Mouse (Mus musculus) limb, embryonic 11.5 days (tissue): ENCODE measurements around the gene Ints7. TPM values are rescaled to one million over a fixed set of nuclear protein-coding genes. Genes with fewer than 3 reads are reported as not detected.

Experiments used
- ATAC-seq: fragments of 200-750 bp; cut with Nextera tagmentation; 2 replicates; pipeline ENCODE4 v1.8.0; 2017; ENCODE audit warnings: low read depth; ENCODE audit not compliant: insufficient number of reproducible peaks, low FRiP score, low TSS enrichment
- DNase-seq: peaks from one replicate; pipeline ENCODE4 v3.0.0-alpha.2; 2015; ENCODE audit warnings: low spot score
- H3K27ac ChIP-seq: fragments of 300-500 bp; sonication (generic); replicated peaks from 2 replicates; pipeline ENCODE4 v1.5.1; 2014; ENCODE audit warnings: low read depth, mild to moderate bottlenecking, low read length
- H3K27me3 ChIP-seq: fragments of 300-500 bp; sonication (generic); 2 replicates; pipeline ENCODE4 v1.6.1; 2014; ENCODE audit warnings: mild to moderate bottlenecking, low read length, mixed read lengths; ENCODE audit not compliant: control insufficient read depth, insufficient read depth
- H3K36me3 ChIP-seq: fragments of 300-500 bp; sonication (generic); 2 replicates; pipeline ENCODE4 v1.6.1; 2014; ENCODE audit warnings: mild to moderate bottlenecking, low read length, moderate library complexity, mixed read lengths; ENCODE audit not compliant: control insufficient read depth, insufficient read depth
- H3K4me1 ChIP-seq: fragments of 300-500 bp; sonication (generic); 2 replicates; pipeline ENCODE4 v1.6.1; 2014; ENCODE audit warnings: low read length, mixed read lengths; ENCODE audit not compliant: control insufficient read depth, insufficient read depth
- H3K4me2 ChIP-seq: fragments of 300-500 bp; sonication (generic); 2 replicates; pipeline ENCODE4 v1.6.1; 2014; ENCODE audit warnings: low read depth, mild to moderate bottlenecking, moderate library complexity; ENCODE audit not compliant: severe bottlenecking
- H3K4me3 ChIP-seq: fragments of 300-500 bp; sonication (generic); 2 replicates; pipeline ENCODE4 v1.5.1; 2014; ENCODE audit warnings: low read depth, low read length
- H3K9ac ChIP-seq: fragments of 300-500 bp; sonication (generic); 2 replicates; pipeline ENCODE4 v1.6.1; 2014; ENCODE audit warnings: mild to moderate bottlenecking, low read length
- H3K9me3 ChIP-seq: fragments of 300-500 bp; sonication (generic); 2 replicates; pipeline ENCODE4 v1.6.1; 2016; ENCODE audit warnings: low read length; ENCODE audit not compliant: control insufficient read depth
- WGBS: fragments of 180-500 bp; shearing (Covaris S2); extraction: QIAGEN DNeasy Blood & Tissue Kit; methylation state at CpG from one replicate; pipeline ENCODE4 v1.1.7; 2014; 5-methylcytosine and 5-hydroxymethylcytosine counted together
- polyA plus RNA-seq: library from polyadenylated mRNA; unstranded; fragments of >200 nt; fragmentation: Nextera tagmentation; extraction: Ambion mirVana; gene quantifications from 2 replicates; pipeline ENCODE4 v1.2.1, GENCODE M21; 2014

The Ints7 gene
- 63.0 and 76.0 TPM in 2 replicates for polyA plus RNA-seq

- DNase-seq = peak; percentile 99
- H3K9me3 ChIP-seq = no peaks in the 10 kb centered on the region; the same call in 1 of the 2 replicates
- H3K27me3 ChIP-seq = no peaks in the 10 kb centered on the region
- peaks cover 3% of the 10 kb centered on the region; the same call in 1 of the 2 replicates for H3K36me3 ChIP-seq
- peak within 1 kb of the TSS; percentile 89 for H3K4me3 ChIP-seq
- H3K27ac ChIP-seq = peak within 1 kb of the TSS; percentile 88
- peak within 1 kb of the TSS; percentile 80 for H3K4me2 ChIP-seq
- H3K9ac ChIP-seq = peak within 1 kb of the TSS; percentile 91
- peak; percentile 99 for ATAC-seq
- H3K4me1 ChIP-seq = peaks cover 8% of the 10 kb centered on the region
- under 1% methylated on average over 70 of the region's 70 CpGs for WGBS
These were observed at the start of gene Ints7, which contains the start of gene Dtl for GRCm38 (mm10) chr1:191575458-191576247. Gene Ints7, plus strand, starts transcription at chr1:191575636. Gene Dtl, minus strand, starts transcription at chr1:191575544.

- Histone ChIP-seq H3K4me2 (no peak overlapping the region), H3K9ac (no peak overlapping the region), H3K27me3 (no peaks in the 10 kb centered on the region), H3K4me1 (no peaks in the 10 kb centered on the region), H3K27ac (no peak overlapping the region), H3K36me3 (no peaks in the 10 kb centered on the region), H3K9me3 (no peaks in the 10 kb centered on the region), H3K4me3 (no peak overlapping the region)
- DNase-seq (no peak), ATAC-seq (no peak)
- 75% methylated on average over 3 of the region's 3 CpGs for WGBS
These were observed 48.3 kb upstream of the Ints7 start for GRCm38 (mm10) chr1:191527089-191527488.

GRCm38 (mm10) chr1:191527921-191528612 is 47.4 kb upstream of the Ints7 start:
- 75% methylated on average over 4 of the region's 4 CpGs for WGBS
- no peaks in the 10 kb centered on the region for H3K4me1 ChIP-seq
- ATAC-seq (no peak), DNase-seq (no peak)
- no peak overlapping the region for H3K4me3 ChIP-seq
- H3K36me3 ChIP-seq = no peaks in the 10 kb centered on the region
- no peaks in the 10 kb centered on the region for H3K27me3 ChIP-seq
- no peaks in the 10 kb centered on the region for H3K9me3 ChIP-seq
- H3K27ac ChIP-seq = no peak overlapping the region
- no peak overlapping the region for H3K4me2 ChIP-seq
- no peak overlapping the region for H3K9ac ChIP-seq

GRCm38 (mm10) chr1:191529406-191529805 is 46.0 kb upstream of the Ints7 start:
- no peaks in the 10 kb centered on the region for H3K9me3 ChIP-seq
- H3K27ac ChIP-seq = no peak overlapping the region
- no peak overlapping the region for H3K4me2 ChIP-seq
- WGBS = 67% methylated on average over 2 of the region's 2 CpGs
- no peaks in the 10 kb centered on the region for H3K27me3 ChIP-seq
- no peak overlapping the region for H3K4me3 ChIP-seq
- no peak overlapping the region for H3K9ac ChIP-seq
- no peak for DNase-seq
- no peaks in the 10 kb centered on the region for H3K36me3 ChIP-seq
- H3K4me1 ChIP-seq = no peaks in the 10 kb centered on the region
- no peak for ATAC-seq

- ATAC-seq = no peak
- Histone ChIP-seq H3K9ac (no peak overlapping the region), H3K36me3 (no peaks in the 10 kb centered on the region), H3K9me3 (no peaks in the 10 kb centered on the region), H3K4me3 (no peak overlapping the region), H3K4me1 (no peaks in the 10 kb centered on the region), H3K27me3 (no peaks in the 10 kb centered on the region), H3K4me2 (no peak overlapping the region), H3K27ac (no peak overlapping the region)
- WGBS = 45% methylated on average over 1 of the region's 1 CpGs
- no peak for DNase-seq
These were observed 44.4 kb upstream of the Ints7 start for GRCm38 (mm10) chr1:191531023-191531422.

GRCm38 (mm10) chr1:191534896-191535295 is 40.5 kb upstream of the Ints7 start:
- no peaks in the 10 kb centered on the region for H3K4me1 ChIP-seq
- H3K9ac ChIP-seq = no peak overlapping the region
- H3K36me3 ChIP-seq = no peaks in the 10 kb centered on the region; the same call in 1 of the 2 replicates
- no peak overlapping the region for H3K4me2 ChIP-seq
- WGBS = 74% methylated on average over 2 of the region's 2 CpGs
- DNase-seq = no peak
- no peak overlapping the region for H3K27ac ChIP-seq
- no peaks in the 10 kb centered on the region for H3K27me3 ChIP-seq
- no peak overlapping the region for H3K4me3 ChIP-seq
- ATAC-seq = no peak
- H3K9me3 ChIP-seq = no peaks in the 10 kb centered on the region

- ATAC-seq (no peak), DNase-seq (no peak)
- Histone ChIP-seq H3K9ac (no peak overlapping the region), H3K9me3 (no peaks in the 10 kb centered on the region), H3K36me3 (peaks cover 10% of the 10 kb centered on the region), H3K4me2 (no peak overlapping the region), H3K4me3 (no peak overlapping the region), H3K27ac (no peak overlapping the region), H3K27me3 (no peaks in the 10 kb centered on the region), H3K4me1 (no peaks in the 10 kb centered on the region)
- WGBS = 90% methylated on average over 2 of the region's 2 CpGs
These were observed 35.1 kb upstream of the Ints7 start for GRCm38 (mm10) chr1:191540300-191540699.

- 91% methylated on average over 9 of the region's 9 CpGs for whole genome bisulfite sequencing
These were observed 34.4 kb upstream of the Ints7 start for GRCm38 (mm10) chr1:191541014-191541413.

More at GRCm38 (mm10) chr1:191541014-191541413, 34.4 kb upstream of the Ints7 start:
- Histone ChIP-seq H3K9ac (no peak overlapping the region), H3K4me3 (no peak overlapping the region), H3K36me3 (peaks cover 12% of the 10 kb centered on the region), H3K4me1 (no peaks in the 10 kb centered on the region), H3K27ac (no peak overlapping the region), H3K9me3 (no peaks in the 10 kb centered on the region), H3K27me3 (no peaks in the 10 kb centered on the region), H3K4me2 (no peak overlapping the region)
- DNase-seq = no peak
- ATAC-seq = no peak
